Mouse (Mus musculus) layer of hippocampus, adult 9-11 months (tissue): ENCODE measurements around the gene Ank3.

Source experiments
- DNase-seq: peaks from one replicate; pipeline ENCODE4 v3.0.0; 2022

Gene Ank3

GRCm38 (mm10) chr10:69478831-69479230, 80.3 kb downstream of the Ank3 start:
- no peak for DNase-seq

GRCm38 (mm10) chr10:69485191-69485786, 86.7 kb downstream of the Ank3 start:
- peak; percentile 74 for DNase-seq

- no peak for DNase-seq
These were observed 91.6 kb downstream of the Ank3 start for GRCm38 (mm10) chr10:69490182-69490581.

GRCm38 (mm10) chr10:69491975-69492374, 93.4 kb downstream of the Ank3 start:
- DNase-seq = no peak

- peak; percentile 55 for DNase-seq
These were observed 98.8 kb downstream of the Ank3 start for GRCm38 (mm10) chr10:69497382-69497781.

GRCm38 (mm10) chr10:69500171-69500860, 101.7 kb downstream of the Ank3 start:
- DNase-seq = peak; percentile 85

- no peak for DNase-seq
These were observed 105.2 kb downstream of the Ank3 start for GRCm38 (mm10) chr10:69503791-69504190.

- no peak for DNase-seq
These were observed 109.1 kb downstream of the Ank3 start for GRCm38 (mm10) chr10:69507719-69508118.

- peak; percentile 23 for DNase-seq
These were observed 111.8 kb downstream of the Ank3 start for GRCm38 (mm10) chr10:69510392-69510791.

- DNase-seq = no peak
These were observed 112.7 kb downstream of the Ank3 start for GRCm38 (mm10) chr10:69511234-69511633.

- no peak for DNase-seq
These were observed 123.4 kb downstream of the Ank3 start for GRCm38 (mm10) chr10:69521977-69522376.

- DNase-seq = no peak
These were observed 124.6 kb downstream of the Ank3 start for GRCm38 (mm10) chr10:69523202-69523601.

GRCm38 (mm10) chr10:69527318-69527717, 128.7 kb downstream of the Ank3 start:
- no peak for DNase-seq

- DNase-seq = no peak
These were observed 130.2 kb downstream of the Ank3 start for GRCm38 (mm10) chr10:69528746-69529145.

GRCm38 (mm10) chr10:69530326-69530725, 131.8 kb downstream of the Ank3 start:
- DNase-seq = no peak

- no peak for DNase-seq
These were observed 133.0 kb downstream of the Ank3 start for GRCm38 (mm10) chr10:69531569-69531968.

- DNase-seq = no peak
These were observed 133.7 kb downstream of the Ank3 start for GRCm38 (mm10) chr10:69532169-69532730.

- DNase-seq = peak; percentile 69
These were observed 135.2 kb downstream of the Ank3 start for GRCm38 (mm10) chr10:69533505-69534388.

- DNase-seq = no peak
These were observed 136.1 kb downstream of the Ank3 start for GRCm38 (mm10) chr10:69534716-69535115.

GRCm38 (mm10) chr10:69535123-69535930, 136.8 kb downstream of the Ank3 start:
- peak; percentile 20 for DNase-seq

GRCm38 (mm10) chr10:69535931-69536200, 137.3 kb downstream of the Ank3 start:
- DNase-seq = no peak

- no peak for DNase-seq
These were observed 138.0 kb downstream of the Ank3 start for GRCm38 (mm10) chr10:69536372-69537075.
